Mouse (Mus musculus) B cell, adult 67 days (primary cell): ENCODE measurements around the gene Triobp. TPM values are rescaled to one million over a fixed set of nuclear protein-coding genes. Genes with fewer than 3 reads are reported as not detected.

Experiments
- total RNA-seq, 2 experiments: library from RNA; stranded (reverse); gene quantifications; 4 replicates each; pipeline ENCODE4 v1.2.4; 2023

The Triobp gene
- 10 to 100 TPM; 46.6 to 65.7 TPM for total RNA-seq

DNA sequence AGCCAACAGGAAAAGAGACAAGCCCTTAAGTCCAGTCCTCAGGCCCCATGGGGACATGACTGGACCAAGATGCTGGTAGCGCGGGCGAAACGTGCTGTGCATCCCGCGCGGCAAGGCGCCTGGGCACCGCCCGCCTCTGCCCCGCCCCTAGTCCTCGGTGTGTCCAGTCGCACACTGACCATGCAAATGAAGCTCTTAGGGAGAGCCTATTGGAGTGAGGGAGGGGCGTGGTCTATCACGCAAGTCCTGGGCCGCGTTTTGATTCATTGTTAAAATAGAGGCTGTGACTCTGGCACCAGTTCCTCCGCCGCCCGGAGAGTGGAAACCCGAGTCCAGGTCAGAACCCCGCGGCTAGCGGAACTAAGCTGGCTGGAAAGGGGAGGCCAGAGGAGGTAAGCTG lies at the start of gene Triobp:
Triobp (plus strand) TSS at position 68 of the 400 bp plus-strand sequence.

DNA sequence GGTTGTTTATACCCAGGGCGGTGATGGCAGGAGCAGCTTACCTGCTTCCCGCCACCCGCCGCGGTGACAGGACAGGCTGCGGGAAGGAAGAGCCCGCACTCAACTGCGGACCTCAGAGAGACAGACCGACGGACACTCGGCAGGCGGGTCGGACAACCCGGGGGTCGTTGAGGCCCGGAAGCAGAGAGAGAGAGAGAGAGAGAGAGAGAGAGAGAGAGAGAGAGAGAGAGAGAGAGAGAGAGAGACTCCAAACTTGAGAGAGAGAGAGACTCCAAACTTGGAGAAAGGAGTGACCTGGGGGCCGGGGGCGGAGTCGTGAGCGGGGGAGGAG lies 48.1 kb upstream of the Triobp start, which contains the start of gene Gm49510:
Gm49510 (plus strand) TSS at position 259 of the 331 bp plus-strand sequence.

GRCm38 (mm10) chr15:78899740-78900584 lies 47.6 kb upstream of the Triobp start, which contains the start of gene Sh3bp1:
TSS of gene Sh3bp1 (plus strand) at chr15:78899768.

DNA sequence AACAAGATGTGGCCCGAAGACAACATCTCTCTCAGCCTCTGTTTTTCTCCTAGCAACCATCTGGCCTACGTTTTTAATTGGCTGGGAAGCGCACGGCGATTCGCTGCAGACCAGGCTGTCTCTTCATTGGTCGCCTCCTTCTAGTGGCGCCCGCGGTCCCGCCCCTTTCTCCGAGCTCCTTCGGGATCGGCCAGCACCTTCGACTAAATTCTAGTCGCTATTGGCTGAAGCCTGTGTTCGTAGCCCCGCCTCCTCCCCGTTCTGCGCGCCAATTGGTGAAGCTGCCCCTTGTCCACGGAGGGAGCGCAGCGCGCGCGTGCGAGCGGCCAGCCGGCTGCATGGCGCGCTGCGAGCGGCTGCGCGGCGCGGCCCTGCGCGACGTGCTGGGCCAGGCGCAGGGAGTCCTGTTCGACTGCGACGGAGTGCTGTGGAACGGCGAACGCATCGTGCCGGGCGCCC lies 33.9 kb upstream of the Triobp start, which contains the start of gene Pdxp:
Pdxp (plus strand) TSS at position 288 of the 459 bp plus-strand sequence.

DNA sequence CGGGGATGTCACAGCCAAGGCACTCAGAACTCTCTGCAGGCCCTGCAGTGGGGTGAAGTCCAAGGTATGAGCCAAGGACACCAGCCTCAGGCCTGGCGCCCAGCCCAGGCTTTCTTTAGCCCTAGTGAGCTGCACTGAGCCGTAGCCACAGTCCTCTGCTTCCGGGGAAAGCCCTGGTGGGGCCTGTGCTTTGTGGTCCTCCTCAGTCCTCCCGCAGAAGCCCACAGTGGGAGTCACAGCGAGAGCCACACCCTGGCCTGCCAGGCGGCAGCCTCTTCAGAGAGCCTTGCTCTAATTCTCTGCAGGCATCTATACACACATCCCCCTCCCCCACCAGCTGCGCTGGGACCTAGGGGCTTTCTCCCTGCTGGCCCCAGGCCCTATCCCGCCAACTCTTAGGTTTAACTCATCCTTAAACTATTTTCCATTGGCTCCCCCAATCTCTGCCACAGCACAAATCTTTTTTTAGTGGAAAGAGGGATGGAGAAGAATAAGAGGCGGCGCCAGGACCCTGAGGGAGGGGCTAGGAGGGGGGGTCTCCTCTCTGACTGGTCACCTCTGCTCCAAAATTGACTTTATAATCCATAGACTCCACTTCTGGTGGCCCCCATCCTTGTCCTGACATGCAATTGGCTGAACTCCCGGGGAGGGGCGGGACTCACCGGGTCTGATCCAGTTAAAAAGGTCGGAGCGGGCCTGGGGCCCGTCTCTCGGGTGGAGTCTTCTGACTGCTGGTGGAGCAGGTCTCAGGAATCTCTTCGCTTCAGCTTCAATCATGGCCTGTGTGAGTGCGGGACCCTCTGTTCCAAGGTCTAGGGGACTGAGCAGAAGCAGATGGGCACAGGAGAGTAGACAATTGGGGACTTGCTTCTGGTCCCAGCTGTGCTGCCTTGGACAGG lies 21.3 kb upstream of the Triobp start, which contains the start of gene Lgals1:
Lgals1 (plus strand) TSS at position 705 of the 899 bp plus-strand sequence.

DNA sequence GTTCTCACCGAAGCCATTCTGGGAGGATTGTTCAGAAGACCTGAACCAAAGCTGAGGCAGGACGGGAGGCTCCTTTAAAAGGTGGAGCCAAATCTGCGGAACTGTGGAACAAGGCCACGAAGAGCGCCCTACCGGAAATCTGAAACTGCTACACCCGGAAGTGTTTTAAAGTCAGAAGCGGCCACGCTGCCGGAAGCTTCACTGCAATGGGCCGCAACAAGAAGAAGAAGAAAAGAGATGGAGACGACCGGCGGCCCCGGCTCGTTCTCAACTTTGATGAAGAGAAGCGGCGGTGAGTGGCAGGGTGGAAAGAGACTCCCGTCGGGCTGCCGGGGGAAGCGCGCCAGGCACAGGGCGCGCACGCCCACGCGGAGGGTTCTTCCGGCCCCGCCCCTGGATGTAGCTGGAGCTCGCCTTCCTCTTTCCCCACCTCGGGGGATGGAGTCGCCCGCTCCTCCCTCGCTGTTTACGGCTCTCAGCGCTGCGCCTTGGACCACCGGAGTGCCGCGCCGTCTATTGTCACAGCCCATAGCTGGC lies 12.7 kb upstream of the Triobp start, which contains the start of gene Nol12:
Nol12 (plus strand) TSS at position 150 of the 537 bp plus-strand sequence.

GRCm38 (mm10) chr15:79028237-79028738 lies 80.8 kb downstream of the Triobp start, which contains the start of gene H1f0:
TSS of gene H1f0 (plus strand) at chr15:79028450.

DNA sequence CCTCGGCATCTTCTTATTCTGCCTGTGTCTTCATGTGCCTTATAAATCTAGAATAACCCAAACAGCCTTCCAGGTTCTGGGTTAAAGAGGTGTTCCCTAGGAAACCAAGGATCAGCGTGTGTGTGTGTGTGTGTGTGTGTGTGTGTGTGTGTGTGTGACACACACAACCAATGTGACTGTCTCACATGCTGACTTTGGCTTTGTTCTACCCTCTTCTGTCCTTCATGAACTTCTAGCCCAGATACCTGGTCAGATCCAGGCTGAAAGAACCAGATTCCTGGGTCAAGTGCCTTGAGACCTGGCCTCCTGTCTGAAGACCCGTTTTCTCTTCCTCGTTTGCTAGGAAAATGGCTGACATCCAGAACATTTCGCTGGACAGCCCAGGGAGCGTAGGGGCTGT lies 94.1 kb downstream of the Triobp start, which contains the start of gene Galr3:
Galr3 (plus strand) TSS at position 301 of the 400 bp plus-strand sequence.

Other genes with a start within 250 kb of the Triobp start
- gene Elfn2, start 229.0 kb upstream of the Triobp start, total RNA-seq: under 1 TPM in 1 of 2 experiments, not detected in 1; 0.12 TPM
- gene Mfng, start 174.2 kb upstream of the Triobp start, total RNA-seq: 100 to 1,000 TPM in 1 of 2 experiments, 10 to 100 TPM in 1; 83.2 to 100 TPM
- under 1 TPM in 1 of 2 experiments, not detected in 1; 0.38 TPM for gene Card10, start 144.7 kb upstream of the Triobp start, total RNA-seq
- gene Cdc42ep1, start 105.1 kb upstream of the Triobp start, total RNA-seq: not detected
- not detected for gene Lgals2, start 92.2 kb upstream of the Triobp start, total RNA-seq
- 10 to 100 TPM; 74.7 to 77.9 TPM for gene Gga1, start 70.5 kb upstream of the Triobp start, total RNA-seq
- under 1 TPM in 1 of 2 experiments, not detected in 1; 0.80 TPM for gene Gm49510, start 48.1 kb upstream of the Triobp start, total RNA-seq
- gene Sh3bp1, start 48.0 kb upstream of the Triobp start, total RNA-seq: 10 to 100 TPM; 60.9 to 70.6 TPM
- 1 to 10 TPM; 9.8 to 9.9 TPM for gene Pdxp, start 33.8 kb upstream of the Triobp start, total RNA-seq
- 10 to 100 TPM in 1 of 2 experiments, 1 to 10 TPM in 1; 7.2 to 10.1 TPM for gene Lgals1, start 21.0 kb upstream of the Triobp start, total RNA-seq
- 10 to 100 TPM; 36.2 to 47.2 TPM for gene Nol12, start 12.8 kb upstream of the Triobp start, total RNA-seq
- 1 to 10 TPM; 1.9 to 2.1 TPM for gene H1f0, start 80.7 kb downstream of the Triobp start, total RNA-seq
- gene Galr3, start 94.2 kb downstream of the Triobp start, total RNA-seq: not detected
- gene Ankrd54, start 115.2 kb downstream of the Triobp start, total RNA-seq: 10 to 100 TPM; 38.2 to 38.8 TPM
- 100 to 1,000 TPM; 114 to 115 TPM for gene Eif3l, start 127.5 kb downstream of the Triobp start, total RNA-seq
- gene Micall1, start 161.2 kb downstream of the Triobp start, total RNA-seq: 10 to 100 TPM; 50.9 to 53.1 TPM
- gene Polr2f, start 193.3 kb downstream of the Triobp start, total RNA-seq: 10 to 100 TPM; 56.6 to 57.0 TPM
- gene 1700088E04Rik, start 193.5 kb downstream of the Triobp start, total RNA-seq: not detected
- gene Sox10, start 217.5 kb downstream of the Triobp start, total RNA-seq: not detected